Mouse (Mus musculus) spleen, adult 18-20 months (tissue): ENCODE data around the gene Nav3.

Source experiments
- DNase-seq, 2 experiments: peaks; one replicate each; pipeline ENCODE4 v3.0.0; 2022; ENCODE audit warnings: mixed read lengths in 2 of 2

The Nav3 gene

GRCm38 (mm10) chr10:109905649-109906412 lies 550.2 kb downstream of the Nav3 start:
- DNase-seq = no peak

GRCm38 (mm10) chr10:109904841-109905240 lies 551.2 kb downstream of the Nav3 start:
- DNase-seq = no peak

GRCm38 (mm10) chr10:109903701-109904555 lies 552.1 kb downstream of the Nav3 start:
- no peak for DNase-seq

- DNase-seq = no peak
These were observed 552.8 kb downstream of the Nav3 start for GRCm38 (mm10) chr10:109903241-109903640.

GRCm38 (mm10) chr10:109889171-109889475 lies 566.9 kb downstream of the Nav3 start:
- no peak for DNase-seq

GRCm38 (mm10) chr10:109888355-109889170 lies 567.4 kb downstream of the Nav3 start:
- no peak for DNase-seq

- no peak for DNase-seq
These were observed 568.8 kb downstream of the Nav3 start for GRCm38 (mm10) chr10:109887160-109887559.

GRCm38 (mm10) chr10:109876107-109876506 lies 579.9 kb downstream of the Nav3 start:
- DNase-seq = no peak

- DNase-seq = no peak
These were observed 580.6 kb downstream of the Nav3 start for GRCm38 (mm10) chr10:109875312-109875830.

- no peak for DNase-seq
These were observed 581.2 kb downstream of the Nav3 start for GRCm38 (mm10) chr10:109874652-109875311.

- no peak for DNase-seq
These were observed 589.9 kb downstream of the Nav3 start for GRCm38 (mm10) chr10:109866063-109866462.

- no peak for DNase-seq
These were observed 590.6 kb downstream of the Nav3 start for GRCm38 (mm10) chr10:109865391-109865790.

GRCm38 (mm10) chr10:109864708-109865107 lies 591.3 kb downstream of the Nav3 start:
- DNase-seq = no peak

- DNase-seq = no peak
These were observed 594.7 kb downstream of the Nav3 start for GRCm38 (mm10) chr10:109861275-109861674.

- DNase-seq = no peak
These were observed 597.4 kb downstream of the Nav3 start for GRCm38 (mm10) chr10:109858568-109858967.

GRCm38 (mm10) chr10:109852392-109852791 lies 603.6 kb downstream of the Nav3 start:
- no peak for DNase-seq

GRCm38 (mm10) chr10:109847631-109848030 lies 608.4 kb downstream of the Nav3 start:
- DNase-seq = no peak

- DNase-seq = no peak
These were observed 612.3 kb downstream of the Nav3 start for GRCm38 (mm10) chr10:109843661-109844060.

- no peak for DNase-seq
These were observed 623.2 kb downstream of the Nav3 start for GRCm38 (mm10) chr10:109832768-109833291.

GRCm38 (mm10) chr10:109806782-109807493 lies 649.1 kb downstream of the Nav3 start:
- DNase-seq = no peak

- no peak for DNase-seq
These were observed 652.6 kb downstream of the Nav3 start for GRCm38 (mm10) chr10:109803441-109803840.
